Comparison of ENCODE assay signal across 7 mouse cellular contexts in genomic region chr7:30094646-30095429, GRCm38 (mm10). TPM values are rescaled to one million over a fixed set of nuclear protein-coding genes. Genes with fewer than 3 reads are reported as not detected.
DNase-seq lines count a peak whose midpoint lies in the region; ATAC-seq lines count a peak whose summit lies in the region.

TSS of gene Zfp260 (plus strand) at chr7:30094777.

- H3K9ac ChIP-seq in embryonic facial prominence, embryonic 11.5 days (replicated peaks; ENCODE audit: low read length), result peak within 1 kb of the TSS; percentile 89
- H3K9ac ChIP-seq in midbrain, embryonic 13.5 days (replicated peaks), result peak within 1 kb of the TSS; percentile 81

- ATAC-seq in embryonic facial prominence, embryonic 11.5 days (replicated peaks; ENCODE audit: insufficient number of reproducible peaks, low FRiP score, low TSS enrichment, low read depth), result peak; percentile 76
- peak; percentile 70 for ATAC-seq in granulocyte monocyte progenitor cell, adult 5-6 weeks (replicated peaks; ENCODE audit: poor library complexity, severe bottlenecking)
- peak; percentile 80 for ATAC-seq in midbrain, embryonic 13.5 days

- DNase-seq in adrenal gland, postnatal 14 days, result peak; percentile 91
- DNase-seq in embryonic facial prominence, embryonic 11.5 days (ENCODE audit: low spot score), result peak; percentile 98
- peak; percentile 92 for DNase-seq in kidney, adult 11 months
- peak; percentile 94 for DNase-seq in limb, embryonic 10.5 days (ENCODE audit: low spot score)
- peak; percentile 67 for DNase-seq in spleen, adult 12 weeks (ENCODE audit: low spot score)

- no peaks in the 10 kb centered on the region for H3K9me3 ChIP-seq in embryonic facial prominence, embryonic 11.5 days (replicated peaks; ENCODE audit: control insufficient read depth, low read length)
- no peaks in the 10 kb centered on the region for H3K9me3 ChIP-seq in limb, embryonic 10.5 days (replicated peaks)
- H3K9me3 ChIP-seq in midbrain, embryonic 13.5 days, result peaks cover 3% of the 10 kb centered on the region; the same call in 1 of the 2 replicates

- no peaks in the 10 kb centered on the region for H3K27me3 ChIP-seq in embryonic facial prominence, embryonic 11.5 days (ENCODE audit: control insufficient read depth, insufficient read depth, low read length)
- H3K27me3 ChIP-seq in limb, embryonic 10.5 days (ENCODE audit: low read depth, poor library complexity, severe bottlenecking), result no peaks in the 10 kb centered on the region
- no peaks in the 10 kb centered on the region for H3K27me3 ChIP-seq in midbrain, embryonic 13.5 days

- peak within 1 kb of the TSS; percentile 96 for H3K27ac ChIP-seq in embryonic facial prominence, embryonic 11.5 days (replicated peaks; ENCODE audit: low read depth, low read length)
- H3K27ac ChIP-seq in limb, embryonic 10.5 days, result peak within 1 kb of the TSS; percentile 96
- peak within 1 kb of the TSS; percentile 96 for H3K27ac ChIP-seq in midbrain, embryonic 13.5 days

- no peaks in the 10 kb centered on the region for H3K36me3 ChIP-seq in embryonic facial prominence, embryonic 11.5 days (replicated peaks; ENCODE audit: control insufficient read depth, insufficient read depth, low read depth, low read length)
- H3K36me3 ChIP-seq in limb, embryonic 10.5 days, result peaks cover 31% of the 10 kb centered on the region
- H3K36me3 ChIP-seq in midbrain, embryonic 13.5 days, result peaks cover 23% of the 10 kb centered on the region

- H3K4me1 ChIP-seq in embryonic facial prominence, embryonic 11.5 days (ENCODE audit: control insufficient read depth, insufficient read depth, low read length), result no peaks in the 10 kb centered on the region
- peaks cover 21% of the 10 kb centered on the region for H3K4me1 ChIP-seq in limb, embryonic 10.5 days
- peaks cover 31% of the 10 kb centered on the region for H3K4me1 ChIP-seq in midbrain, embryonic 13.5 days (replicated peaks)

- WGBS in embryonic facial prominence, embryonic 11.5 days, result under 1% methylated on average over 26 of the region's 26 CpGs
- WGBS in limb, embryonic 10.5 days, result under 1% methylated on average over 26 of the region's 26 CpGs
- 1% methylated on average over 26 of the region's 26 CpGs for WGBS in midbrain, embryonic 13.5 days

- H3K4me3 ChIP-seq in embryonic facial prominence, embryonic 11.5 days (ENCODE audit: low read depth, low read length), result peak within 1 kb of the TSS; percentile 65
- peak within 1 kb of the TSS; percentile 67 for H3K4me3 ChIP-seq in limb, embryonic 10.5 days
- peak within 1 kb of the TSS; percentile 53 for H3K4me3 ChIP-seq in midbrain, embryonic 13.5 days (replicated peaks)

- peak within 1 kb of the TSS; percentile 63 for H3K4me2 ChIP-seq in embryonic facial prominence, embryonic 11.5 days (ENCODE audit: low read depth, low read length)
- H3K4me2 ChIP-seq in midbrain, embryonic 13.5 days (replicated peaks), result peak within 1 kb of the TSS; percentile 76

RNA-seq across cellular contexts. Expression of gene Zfp260, which starts in this region (rescaled TPM):
- total RNA-seq in adrenal gland, postnatal 14 days (2021), result 36.9 and 45.6 TPM in 2 replicates
- 152 and 161 TPM in 2 replicates for polyA plus RNA-seq in embryonic facial prominence, embryonic 11.5 days (2014; fragmentation: Nextera tagmentation; extraction: Ambion mirVana)
- 41.6 and 58.5 TPM in 2 replicates for total RNA-seq in granulocyte monocyte progenitor cell, adult 5-6 weeks (2014; fragmentation: Nextera tagmentation)
- total RNA-seq in granulocyte monocyte progenitor cell, adult 5-6 weeks (2017), result 26.1 and 28.7 TPM in 2 replicates
- 107 and 129 TPM in 2 replicates for polyA plus RNA-seq in limb, embryonic 10.5 days (2016; fragmentation: Nextera tagmentation; extraction: Ambion mirVana)
- polyA plus RNA-seq in midbrain, embryonic 13.5 days (2015; fragmentation: Nextera tagmentation; extraction: Ambion mirVana), result 112 and 115 TPM in 2 replicates

Comparison
In these comparisons a context has a peak if more than half of its experiments do, and no peak if none do; other contexts are left out.
1. Peak in every context shown above with its lines: DNase-seq, ATAC-seq, H3K4me3 ChIP-seq and H3K27ac ChIP-seq.